Mouse (Mus musculus) lung, postnatal 0 days (tissue): Measurements from ENCODE around the gene Cytip.

Experiments used
- CTCF ChIP-seq: IDR thresholded peaks from 2 replicates; pipeline ENCODE4 v1.5.1; 2016; ENCODE audit warnings: antibody characterized with exemption, mild to moderate bottlenecking
- EP300 ChIP-seq: IDR thresholded peaks from 2 replicates; pipeline ENCODE4 v1.6.1; 2016; ENCODE audit warnings: antibody characterized with exemption, mild to moderate bottlenecking, control low read depth

GRCm38 (mm10) chr2:58179056-58179455 lies 16.3 kb downstream of the Cytip start:
- TF ChIP-seq CTCF = no peak; the same call in 1 of the 2 replicates
- TF ChIP-seq EP300 = no peak
